15 mouse cellular contexts compared by ENCODE assay signal in the genomic region with DNA sequence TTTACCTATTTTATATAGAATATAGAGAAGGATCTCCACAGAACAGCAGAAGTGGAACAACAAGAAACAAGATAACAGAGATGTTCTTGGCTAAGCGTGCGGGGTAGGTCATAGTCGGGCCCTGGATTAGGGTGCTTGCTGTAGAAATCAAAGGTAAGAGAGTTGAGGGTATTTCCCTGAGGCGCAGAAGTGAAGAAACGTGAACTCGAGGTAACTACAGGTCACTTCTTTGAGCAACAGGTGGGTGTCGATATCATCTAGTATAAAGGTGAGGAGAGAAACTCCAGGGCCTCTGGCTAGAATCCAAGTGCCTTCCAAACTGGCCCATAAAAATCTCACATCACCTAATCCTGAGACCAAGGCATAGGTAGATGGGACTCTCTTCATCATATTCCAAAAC.
"Had no signal": no experiment of that assay in that cellular context is flagged by ENCODE, and none has a peak within 500 bp of the region (broad histone marks: within the 10 kb centered on the region; RNA-seq: fewer than 3 reads in every experiment).

No protein-coding gene starts in this region.

- DNase-seq: cerebellum, adult 8-10 months; cerebellum, adult 9-10 months; cerebellum, adult 9-11 months; cerebellum, postnatal 14 days; cerebellum, postnatal 36 days; embryo, embryonic 11 days; forebrain, postnatal 0 days; gastrocnemius, adult 2 months; gastrocnemius, postnatal 10 days; gastrocnemius, postnatal 14 days; gastrocnemius, postnatal 25 days; gastrocnemius, postnatal 36 days; heart, adult 11 months; heart, adult 18-20 months; heart, adult 2 months had no signal
